Mouse (Mus musculus) Patski (cell line): ENCODE data around the gene G6pc3. TPM values are rescaled to one million over a fixed set of nuclear protein-coding genes. Genes with fewer than 3 reads are reported as not detected.

Source experiments
- ATAC-seq: fragments of 100-300 bp; one replicate; pipeline ENCODE4 v1.8.0; 2021
- CTCF ChIA-PET: fragments of 350-600 bp; sonication (Branson Sonifier 250); formaldehyde crosslinking; loops from one replicate; lab custom pipeline; 2022; ENCODE audit warnings: inconsistent platforms; lab: Charles Lee
- POLR2A ChIA-PET: fragments of 350-600 bp; sonication (Branson Sonifier 250); formaldehyde crosslinking; loops from one replicate; lab custom pipeline; 2022; ENCODE audit warnings: antibody characterized with exemption, inconsistent platforms; lab: Charles Lee
- DNase-seq: peaks from one replicate; pipeline ENCODE4 v3.0.0-alpha.2; 2011; ENCODE audit warnings: low read depth, low spot score
- H3K27me3 ChIP-seq: fragments of 371-371 bp; one replicate; pipeline ENCODE4 v1.5.1; 2021
- CTCF ChIP-seq: fragments of 100-300 bp; IDR thresholded peaks from one replicate; pipeline ENCODE4 v1.5.1; 2021
- in situ Hi-C: fragments of 300-500 bp; cut with MboI; formaldehyde crosslinking; loops from 3 replicates; pipeline ENCODE4 v1.11.1; 2018; ENCODE audit warnings: low pct_unique_long_range_greater_than_20kb, mixed read lengths
- polyA plus RNA-seq: library from polyadenylated mRNA; unstranded; gene quantifications from one replicate; pipeline ENCODE4 v1.2.3, GENCODE M21; 2021

G6pc3 gene
- polyA plus RNA-seq, 1 experiment from 2014 or later = 110 TPM

DNA sequence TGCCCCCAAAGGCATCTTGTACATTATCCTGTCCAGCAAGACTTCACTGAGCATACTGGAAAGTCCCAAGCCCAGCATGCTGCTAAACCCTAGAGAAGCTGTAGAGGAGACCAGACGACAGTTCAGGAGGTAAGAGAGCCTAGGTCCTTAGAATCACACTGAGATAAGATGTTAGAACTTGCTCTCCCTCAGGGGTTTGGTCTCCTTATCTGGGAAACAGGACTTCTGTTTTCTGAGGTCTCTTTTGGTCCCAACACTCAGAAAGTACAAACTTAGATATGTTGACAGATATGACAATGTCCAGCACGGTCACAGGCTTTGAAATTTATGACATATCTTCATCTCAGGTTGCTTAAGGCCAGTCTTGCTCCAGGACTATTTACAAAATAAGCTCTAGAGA is 46.6 kb downstream of the G6pc3 start:
- TF ChIP-seq CTCF = no peak
- ATAC-seq = no peak
- in situ Hi-C loops = no loop called here
- DNase-seq = no peak
- ChIA-PET POLR2A (no interaction called here), CTCF (interaction anchor here (1.1 to 2.8 kb wide), 2 partner anchors 12 to 49 kb away, joined by 4 to 7 read pairs; partner anchors contain the start of genes BC030867 and Tmub2)
- H3K27me3 ChIP-seq = peaks cover 21% of the 10 kb centered on the region

DNA sequence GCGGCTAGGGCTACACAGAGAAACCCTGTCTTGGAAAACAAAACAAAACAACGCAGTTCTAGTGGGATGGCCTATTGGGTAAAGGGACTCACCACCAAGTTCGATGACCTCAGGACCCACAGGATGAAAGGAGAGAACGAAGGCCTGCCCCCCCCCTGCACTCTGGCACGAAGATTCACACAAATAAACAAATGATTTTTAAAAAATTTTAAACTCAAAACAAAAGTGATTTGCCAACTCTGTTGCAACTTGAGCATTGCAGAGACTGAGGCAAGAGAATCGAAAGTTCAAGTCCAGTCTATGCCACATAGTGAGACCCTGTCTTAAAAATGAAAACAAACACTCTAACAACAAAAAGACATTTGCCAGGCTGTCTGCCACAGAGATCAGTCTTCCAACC is 51.2 kb downstream of the G6pc3 start:
- no peak for ATAC-seq
- ChIA-PET POLR2A (no interaction called here), CTCF (interaction anchor here (1.0 kb wide), 1 partner anchor 11 kb away, joined by 3 read pairs; the partner anchor contains the start of gene Hdac5)
- TF ChIP-seq CTCF = no peak
- DNase-seq = no peak
- H3K27me3 ChIP-seq = peaks cover 12% of the 10 kb centered on the region
- in situ Hi-C loops = no loop called here

DNA sequence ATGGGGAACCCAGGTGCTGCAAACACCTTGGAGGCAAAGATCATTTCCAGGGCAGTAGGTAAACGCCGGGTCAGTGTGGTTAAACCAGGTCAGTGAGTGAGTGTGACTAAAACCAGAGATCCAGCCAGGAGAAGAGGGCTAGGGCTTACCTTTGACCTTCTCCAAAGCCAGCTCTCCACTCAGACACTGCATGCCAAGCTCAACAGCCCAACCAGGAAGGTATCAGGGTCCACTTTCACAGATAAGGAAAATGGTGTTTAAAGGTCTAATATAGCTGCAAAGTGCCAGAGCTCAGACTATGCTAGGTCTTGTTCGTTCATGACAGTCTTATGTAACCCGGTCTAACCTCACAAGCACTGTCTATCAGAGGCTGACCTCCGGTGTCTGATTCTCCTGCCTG is 51.8 kb downstream of the G6pc3 start:
- CTCF ChIA-PET = interaction anchor here (1.0 kb wide), 1 partner anchor 11 kb away, joined by 3 read pairs; the partner anchor contains the start of gene Hdac5

DNA sequence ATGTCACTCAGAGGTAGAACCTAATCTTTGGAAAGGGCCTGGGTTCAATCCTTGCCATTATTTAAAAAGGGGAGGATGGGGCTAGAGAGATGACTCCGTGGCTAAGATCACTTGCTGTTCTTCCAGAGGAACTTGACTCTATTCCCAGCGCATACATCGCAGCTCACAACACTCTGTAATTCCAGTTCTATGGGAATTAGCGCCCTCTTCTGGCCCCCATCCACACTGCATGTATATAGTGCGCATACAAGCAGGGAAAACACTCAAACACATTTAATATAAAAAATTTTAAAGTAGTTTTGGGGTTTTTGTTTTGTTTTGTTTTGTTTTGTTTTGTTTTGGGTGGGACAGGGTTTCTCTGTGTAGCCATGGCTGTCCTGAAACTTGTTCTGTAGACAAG is 52.5 kb downstream of the G6pc3 start:
- ATAC-seq (no peak), DNase-seq (no peak)
- peak; percentile 47 for TF ChIP-seq CTCF
- CTCF ChIA-PET = interaction anchor here (1.0 kb wide), 1 partner anchor 12 kb away, joined by 3 read pairs; the partner anchor contains the start of gene Hdac5
- in situ Hi-C loops = no loop called here
- peaks cover 4% of the 10 kb centered on the region for H3K27me3 ChIP-seq
- POLR2A ChIA-PET = no interaction called here

More for the DNA sequence above, 51.8 kb downstream of the G6pc3 start:
- in situ Hi-C loops = no loop called here
- peaks cover 6% of the 10 kb centered on the region for H3K27me3 ChIP-seq
- no peak for TF ChIP-seq CTCF
- POLR2A ChIA-PET = no interaction called here
- no peak for DNase-seq
- no peak for ATAC-seq

Other genes starting within 250 kb of the G6pc3 start
- not detected for gene Sost, start 222.6 kb upstream of the G6pc3 start, polyA plus RNA-seq
- not detected for gene Cfap97d1, start 205.3 kb upstream of the G6pc3 start, polyA plus RNA-seq
- 95.7 TPM for gene Dusp3, start 202.6 kb upstream of the G6pc3 start, polyA plus RNA-seq
- 5.2 TPM for gene Mpp3, start 161.2 kb upstream of the G6pc3 start, polyA plus RNA-seq
- gene Cd300lg, start 148.1 kb upstream of the G6pc3 start, polyA plus RNA-seq = not detected
- 16.9 TPM for gene Mpp2, start 101.1 kb upstream of the G6pc3 start, polyA plus RNA-seq
- gene Ppy, start 88.3 kb upstream of the G6pc3 start, polyA plus RNA-seq = not detected
- not detected for gene Pyy, start 81.8 kb upstream of the G6pc3 start, polyA plus RNA-seq
- gene Nags, start 44.1 kb upstream of the G6pc3 start, polyA plus RNA-seq = not detected
- gene Tmem101, start 33.2 kb upstream of the G6pc3 start, polyA plus RNA-seq = 30.3 TPM
- 45.0 TPM for gene Lsm12, start 4.3 kb upstream of the G6pc3 start, polyA plus RNA-seq
- 63.8 TPM for gene Hdac5, start 40.5 kb downstream of the G6pc3 start, polyA plus RNA-seq
- gene BC030867, start 59.3 kb downstream of the G6pc3 start, polyA plus RNA-seq = 6.8 TPM
- 0.28 TPM for gene Asb16, start 79.1 kb downstream of the G6pc3 start, polyA plus RNA-seq
- 60.5 TPM for gene Tmub2, start 95.3 kb downstream of the G6pc3 start, polyA plus RNA-seq
- 53.4 TPM for gene Atxn7l3, start 107.0 kb downstream of the G6pc3 start, polyA plus RNA-seq
- 101 TPM for gene Ubtf, start 130.1 kb downstream of the G6pc3 start, polyA plus RNA-seq
- gene Slc4a1, start 176.6 kb downstream of the G6pc3 start, polyA plus RNA-seq = not detected
- gene Rundc3a, start 203.8 kb downstream of the G6pc3 start, polyA plus RNA-seq = 12.1 TPM
- 388 TPM for gene Slc25a39, start 218.3 kb downstream of the G6pc3 start, polyA plus RNA-seq
- gene Grn, start 240.7 kb downstream of the G6pc3 start, polyA plus RNA-seq = 491 TPM